Mouse (Mus musculus) urinary bladder, postnatal 14 days (tissue): ENCODE data around the gene Gm20388.

Experiments
- DNase-seq: peaks from one replicate; pipeline ENCODE4 v3.0.0; 2021; ENCODE audit warnings: low spot score

Gm20388 gene

GRCm38 (mm10) chr8:121203612-121204376, 1293.2 kb downstream of the Gm20388 start:
- DNase-seq: no peak

DNA sequence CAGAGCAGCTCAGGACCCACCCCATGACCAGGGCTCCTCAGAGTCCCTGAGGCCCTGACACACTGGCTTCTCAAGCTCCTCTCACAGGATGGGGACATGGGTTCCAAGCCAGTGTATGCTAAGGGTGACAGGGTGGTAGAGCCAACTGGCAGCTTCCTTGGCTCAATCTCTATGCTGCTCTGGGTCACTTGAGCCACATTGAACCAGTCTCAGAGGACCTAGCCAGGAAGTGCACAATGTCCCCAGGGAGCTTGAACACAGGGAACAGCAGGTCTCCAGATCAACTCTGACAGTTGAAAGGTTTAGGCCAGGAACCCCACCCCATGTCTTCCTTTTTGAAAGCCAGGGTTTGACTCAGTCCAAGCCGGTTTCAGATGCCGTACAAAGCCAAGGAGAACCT, 1296.5 kb downstream of the Gm20388 start:
- no peak for DNase-seq

- DNase-seq: no peak
Observed at GRCm38 (mm10) chr8:121210627-121211026, 1300.0 kb downstream of the Gm20388 start.

- DNase-seq: no peak
Observed at GRCm38 (mm10) chr8:121213236-121213635, 1302.6 kb downstream of the Gm20388 start.

DNA sequence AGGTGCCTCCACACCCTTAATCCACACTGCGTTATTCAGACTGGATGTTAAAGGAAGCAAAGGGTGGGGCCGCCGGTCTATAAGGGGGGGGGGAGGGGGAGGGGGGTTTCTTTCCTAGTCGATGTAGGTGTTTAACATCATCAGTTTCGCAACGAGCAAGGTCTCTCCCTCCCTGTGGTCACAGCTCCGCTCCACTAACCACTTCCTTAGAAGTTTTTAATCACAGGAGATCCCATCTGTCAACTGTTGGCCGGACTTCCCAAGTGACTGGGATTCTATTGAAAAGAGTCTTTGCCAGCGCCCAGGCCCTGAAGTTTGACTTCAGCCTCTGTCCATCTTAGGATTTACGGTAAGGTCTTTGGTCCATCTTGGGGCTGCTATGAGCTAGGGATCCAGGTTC, 1303.0 kb downstream of the Gm20388 start:
- no peak for DNase-seq

DNA sequence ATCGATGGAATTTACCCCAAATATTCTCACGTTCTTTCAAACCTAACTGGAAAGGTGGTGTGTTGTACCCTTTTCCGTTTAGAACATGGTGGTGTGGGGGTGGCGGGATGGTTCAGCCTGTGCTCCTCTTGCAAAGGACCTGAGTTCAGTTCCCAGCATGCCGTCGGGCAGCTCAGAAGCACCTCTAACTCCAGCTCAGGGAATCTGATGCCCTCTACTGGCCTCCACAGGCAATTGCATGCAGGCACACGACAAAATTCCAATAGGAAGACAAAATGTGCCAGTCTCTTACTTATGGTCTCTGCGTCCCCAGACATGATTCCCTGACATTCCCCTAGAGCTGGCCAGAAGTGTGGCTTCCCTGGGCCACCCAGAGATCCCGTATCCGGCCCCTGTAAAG, 1304.3 kb downstream of the Gm20388 start:
- no peak for DNase-seq

DNA sequence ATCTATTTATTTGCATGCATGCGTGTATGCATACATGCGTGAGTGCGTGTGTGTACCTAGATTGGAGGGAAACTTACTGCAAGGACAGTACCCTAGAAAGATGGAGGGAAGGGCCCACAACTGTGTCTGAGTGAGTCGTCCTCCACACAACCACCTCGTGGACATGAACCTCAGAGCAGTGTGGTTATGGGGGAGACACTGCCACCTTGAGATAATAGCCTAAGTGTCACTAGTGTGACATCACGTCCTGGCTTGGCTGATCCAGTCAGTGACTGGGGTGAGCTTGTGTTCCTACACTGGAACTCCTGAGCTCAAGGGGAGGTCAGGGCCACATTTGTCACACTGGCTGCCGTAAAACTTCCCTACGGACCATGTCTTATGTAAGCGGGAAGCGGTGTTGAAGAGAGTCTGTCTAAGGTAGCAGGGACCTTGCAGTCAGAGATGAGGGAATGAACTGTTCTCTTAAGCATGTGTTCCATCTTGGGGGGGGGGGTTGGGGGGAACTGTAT, 1305.9 kb downstream of the Gm20388 start:
- no peak for DNase-seq

GRCm38 (mm10) chr8:121218486-121218885, 1307.8 kb downstream of the Gm20388 start:
- no peak for DNase-seq

GRCm38 (mm10) chr8:121220103-121220899, 1309.7 kb downstream of the Gm20388 start:
- DNase-seq: no peak

- DNase-seq: no peak
Observed at GRCm38 (mm10) chr8:121224709-121225108, 1314.1 kb downstream of the Gm20388 start.

DNA sequence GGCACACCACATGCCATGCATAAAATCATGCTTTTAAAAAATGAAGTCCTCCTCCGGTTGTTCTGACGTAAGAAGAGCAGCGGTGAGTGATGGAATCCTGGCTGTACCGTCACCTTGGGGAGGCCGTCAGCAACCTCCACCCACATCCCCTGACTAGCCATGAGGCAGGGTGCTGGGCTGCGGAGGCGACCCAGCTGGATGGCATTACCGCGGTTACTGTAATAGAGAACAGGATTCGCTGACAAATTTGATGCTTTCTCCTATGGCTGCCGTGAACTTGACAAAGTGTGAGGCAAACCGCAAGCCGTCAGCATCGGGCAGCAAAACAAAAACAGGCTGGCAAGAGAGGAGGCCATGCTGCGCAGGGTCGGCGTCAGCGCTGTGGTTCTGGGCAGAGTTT, 1317.1 kb downstream of the Gm20388 start:
- DNase-seq: no peak

GRCm38 (mm10) chr8:121228892-121229291, 1318.3 kb downstream of the Gm20388 start:
- DNase-seq: no peak

DNA sequence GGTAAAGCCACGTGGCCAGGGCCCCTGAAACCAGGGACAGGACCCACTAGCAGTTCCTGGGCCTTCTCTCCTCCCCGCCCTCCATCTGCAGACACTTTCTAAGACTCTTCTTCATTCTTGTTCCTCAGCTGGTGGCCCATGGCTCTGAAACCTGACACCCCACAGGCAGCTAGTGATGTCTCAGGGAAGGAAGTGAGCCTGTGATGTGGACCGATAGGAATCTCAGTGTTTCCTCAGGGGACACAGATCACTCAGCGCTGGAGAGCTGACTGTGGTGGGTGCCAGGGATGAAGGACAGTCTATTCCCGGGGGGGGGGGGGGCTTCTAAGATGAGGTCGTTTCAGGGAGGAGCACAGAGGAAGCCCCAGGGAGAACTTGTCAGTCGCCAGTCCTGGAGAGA, 1318.9 kb downstream of the Gm20388 start:
- no peak for DNase-seq

DNA sequence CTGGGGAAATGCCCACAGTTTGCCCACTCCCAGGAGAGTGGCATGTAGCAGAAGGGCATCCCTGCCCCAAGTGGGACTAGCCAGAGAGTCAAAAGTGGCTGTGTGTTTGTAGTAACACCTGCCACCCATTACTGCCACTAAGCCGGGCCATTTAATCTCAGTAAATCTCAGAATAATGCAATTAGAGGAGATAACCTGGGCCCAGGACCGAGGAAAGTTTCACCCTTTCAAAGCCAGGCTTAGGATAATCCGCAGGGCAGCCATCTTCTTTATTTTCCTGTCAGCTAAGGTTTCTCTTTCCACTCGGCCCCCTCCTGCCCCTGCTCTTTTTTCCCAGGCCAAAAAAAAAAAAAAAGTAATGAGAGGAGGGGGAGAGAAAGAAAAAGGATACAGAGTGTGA, 1322.6 kb downstream of the Gm20388 start:
- no peak for DNase-seq

GRCm38 (mm10) chr8:121234915-121235314, 1324.3 kb downstream of the Gm20388 start:
- DNase-seq: no peak

DNA sequence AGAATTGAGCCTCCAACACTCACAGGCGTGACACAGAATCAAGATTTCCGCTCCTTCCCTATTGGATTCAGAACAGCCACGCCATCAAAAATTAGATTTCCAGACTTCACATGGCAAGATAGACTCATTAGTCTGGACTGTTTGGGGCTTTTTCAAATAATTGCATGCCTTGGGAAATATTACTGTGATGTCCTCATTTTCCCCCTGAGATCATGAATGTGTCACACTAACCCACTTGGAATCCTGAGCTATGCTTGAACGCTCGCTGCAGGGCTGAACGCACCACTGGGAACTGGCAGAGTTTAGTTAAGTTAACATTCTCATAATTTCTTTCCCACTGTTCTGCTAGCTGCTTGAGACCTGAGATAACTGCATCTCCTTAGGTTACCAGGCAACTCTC, 1329.0 kb downstream of the Gm20388 start:
- DNase-seq: no peak

DNA sequence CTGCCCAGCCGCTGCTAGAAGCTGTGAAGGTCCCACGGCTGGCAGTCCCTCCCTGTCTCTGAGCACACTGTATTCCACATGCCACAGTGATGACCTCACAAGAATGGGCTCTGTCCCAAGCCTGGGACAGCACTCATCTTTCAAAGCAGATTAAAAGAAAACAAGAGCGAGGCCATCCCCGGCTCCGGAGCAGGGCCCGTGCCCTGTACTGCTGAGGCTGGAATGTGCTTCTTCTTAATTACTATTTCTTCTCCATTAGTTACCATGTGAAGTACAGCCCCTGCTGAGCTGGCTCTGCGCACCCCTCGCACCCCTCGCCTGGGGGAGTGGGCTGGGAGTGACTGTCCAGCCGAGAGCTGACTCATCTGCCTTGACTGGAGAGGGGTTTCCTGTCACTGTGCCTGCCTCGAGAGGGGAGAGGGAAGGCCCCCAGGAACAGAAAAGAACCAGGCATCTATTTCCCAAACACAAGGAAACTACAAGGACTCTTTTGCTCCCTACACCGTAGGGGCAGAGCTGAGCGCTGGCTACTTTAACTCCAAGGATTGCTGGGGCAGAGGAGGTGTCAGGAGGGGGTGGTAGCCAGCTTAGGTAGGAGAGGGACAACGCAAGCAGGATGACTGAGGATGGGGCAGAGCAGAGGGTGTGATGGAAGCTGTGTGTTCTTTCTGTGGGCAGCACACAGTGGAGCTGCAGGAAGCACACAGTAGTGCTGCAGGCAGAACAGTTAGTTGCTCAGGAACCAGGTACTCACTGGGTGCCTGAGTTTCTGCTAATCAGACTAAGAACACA, 1331.3 kb downstream of the Gm20388 start:
- peak; percentile 48 for DNase-seq

DNA sequence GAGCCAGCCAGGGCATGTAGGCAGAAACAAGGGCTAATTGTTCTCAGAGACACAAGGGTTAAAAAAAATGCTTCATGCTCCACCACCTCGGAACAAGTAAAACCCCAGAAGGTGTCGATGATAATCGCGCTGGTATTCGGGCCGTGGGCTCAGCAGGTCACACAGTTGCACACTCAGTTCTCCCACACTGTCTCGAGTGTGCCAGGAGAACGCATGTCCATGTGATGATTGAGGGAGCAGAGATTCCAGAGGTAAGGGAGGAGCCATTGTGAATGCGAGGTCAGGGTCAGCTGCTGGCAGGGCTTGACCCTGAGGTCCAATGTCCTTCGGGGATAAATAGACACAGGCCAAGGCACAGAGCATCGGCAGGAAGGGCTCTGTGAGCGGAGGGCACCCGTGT, 1332.0 kb downstream of the Gm20388 start:
- DNase-seq: no peak

DNA sequence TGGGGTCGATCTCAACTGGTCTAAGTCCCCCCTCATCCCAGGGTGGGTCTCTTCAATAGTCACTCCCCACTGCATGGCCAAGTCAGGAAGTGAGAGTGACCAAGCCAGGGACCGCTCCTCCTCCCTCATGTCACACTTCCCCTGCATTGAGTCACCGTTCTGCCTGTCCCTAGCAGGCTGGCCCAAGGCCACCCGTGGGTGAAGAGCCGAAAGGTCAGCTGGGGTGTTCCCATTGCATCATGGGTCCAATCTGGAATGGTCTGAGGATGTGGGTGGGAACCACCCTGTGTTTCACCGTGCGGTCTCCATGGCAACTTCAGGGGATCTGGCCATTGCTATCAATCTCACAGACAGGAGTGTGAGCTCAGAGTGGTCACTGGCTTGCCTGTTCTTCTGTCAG, 1338.2 kb downstream of the Gm20388 start:
- DNase-seq: no peak

DNA sequence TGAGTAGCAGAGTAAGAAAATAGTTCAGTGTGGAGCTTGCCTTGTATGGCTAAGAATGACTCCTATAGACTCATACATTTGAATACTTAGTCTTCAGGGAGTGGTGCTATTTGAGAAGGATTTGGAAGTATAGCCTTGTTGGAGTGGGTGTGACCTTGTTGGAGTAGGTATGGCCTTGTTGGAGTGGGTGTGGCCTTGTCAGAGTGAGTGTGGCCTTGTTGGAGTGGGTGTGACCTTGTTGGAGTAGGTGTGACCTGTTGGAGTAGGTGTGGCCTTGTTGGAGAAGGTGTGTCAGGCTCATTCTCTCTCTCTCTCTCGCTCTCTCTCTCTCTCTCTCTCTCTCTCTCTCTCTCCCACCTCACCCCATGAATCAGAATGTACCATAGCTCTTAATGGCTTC, 1338.8 kb downstream of the Gm20388 start:
- DNase-seq: no peak

DNA sequence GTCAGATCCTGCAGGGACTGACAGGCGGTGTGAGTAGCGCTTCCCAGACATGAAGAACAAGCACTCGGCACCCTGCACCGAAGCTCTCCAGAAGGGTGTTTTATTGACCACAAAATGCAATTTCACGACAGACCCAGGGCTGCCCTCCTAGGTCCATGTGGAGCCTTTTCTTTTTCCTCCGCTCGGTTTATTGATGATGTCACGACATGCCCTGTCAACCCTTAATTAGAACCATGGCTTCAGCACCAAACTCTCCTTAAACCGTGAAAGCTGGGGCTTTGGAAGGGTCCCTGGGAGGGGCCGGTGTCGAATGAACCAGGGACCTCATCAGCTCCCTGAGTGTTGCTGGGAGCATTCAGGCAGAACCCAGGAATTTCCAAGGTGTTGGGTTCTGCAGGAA, 1340.4 kb downstream of the Gm20388 start:
- DNase-seq: no peak

DNA sequence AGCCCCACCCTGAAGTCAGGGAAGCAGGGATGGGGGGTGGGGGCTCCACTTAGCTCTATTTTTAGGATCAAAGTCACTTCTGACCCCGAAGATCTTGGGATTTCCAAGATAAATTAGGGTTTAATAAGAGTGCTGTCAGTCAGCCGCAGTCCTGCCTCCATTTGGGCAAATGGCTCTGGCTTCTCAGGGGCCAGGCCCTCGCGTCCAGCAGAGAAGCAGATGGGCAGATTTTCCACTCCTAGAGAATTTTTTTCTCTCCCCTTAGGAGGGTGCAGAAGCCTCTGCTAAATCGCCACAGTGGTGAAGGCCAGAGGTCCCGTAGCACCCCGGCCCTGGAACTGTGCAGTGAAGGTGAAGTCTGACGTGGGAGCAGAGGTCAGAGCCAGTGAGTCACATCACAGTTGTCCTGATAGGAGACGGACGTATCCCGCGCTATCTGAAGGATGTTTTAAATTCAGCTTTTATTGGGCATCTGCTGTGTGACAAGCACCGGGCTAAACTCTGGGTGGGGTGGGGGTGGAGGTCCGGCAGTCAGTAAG, 1345.2 kb downstream of the Gm20388 start:
- no peak for DNase-seq
